Mouse (Mus musculus) thymus, postnatal 36 days (tissue): Measurements from ENCODE around the gene Tmem106c.

Experiments
- DNase-seq, 2 experiments: peaks; one replicate each; pipeline ENCODE4 v3.0.0; 2022; ENCODE audit warnings: mixed read lengths in 2 of 2

Tmem106c gene

DNA sequence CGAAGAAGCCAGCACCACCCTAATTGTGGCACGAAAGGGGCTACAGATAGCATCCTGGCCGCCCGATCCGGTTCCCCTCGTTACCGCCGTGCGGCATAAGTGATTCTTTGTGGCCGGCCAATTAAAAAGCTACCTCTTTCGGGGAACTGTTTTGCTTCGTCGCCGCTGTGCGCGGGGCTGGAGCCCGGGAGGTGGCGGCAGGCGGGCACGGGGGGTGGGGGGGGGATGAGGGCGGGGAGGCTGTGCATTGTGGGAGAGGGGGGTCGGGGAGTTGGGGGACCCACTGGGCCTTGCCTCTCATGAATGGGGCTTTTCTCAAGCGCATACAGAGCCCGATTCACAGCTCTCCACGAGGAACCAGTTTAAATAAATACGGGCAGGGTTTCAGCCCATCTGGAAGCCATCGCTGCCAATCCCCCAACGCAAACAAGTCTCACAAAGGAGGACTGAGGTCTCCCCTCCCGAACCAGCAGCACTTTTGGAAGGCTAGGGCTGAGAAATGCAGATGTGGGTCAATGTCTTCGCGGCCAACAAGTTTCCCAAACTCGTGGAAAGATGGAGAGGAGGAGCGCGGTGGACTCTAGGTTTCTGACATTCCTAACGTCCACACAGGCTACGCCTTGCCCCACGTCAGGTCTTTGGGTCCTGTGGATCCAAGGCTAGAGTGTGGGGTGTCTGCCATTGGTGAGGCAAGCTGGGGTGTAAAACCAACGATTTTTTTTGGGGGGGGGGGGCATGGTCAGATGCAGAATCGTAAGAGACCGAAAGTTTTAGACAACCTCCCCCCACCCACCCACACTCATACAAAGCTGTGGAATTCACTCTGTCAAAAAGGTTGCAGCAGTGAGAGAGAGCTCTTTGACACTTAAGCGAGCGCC is 38.4 kb downstream of the Tmem106c start:
- DNase-seq, result no peak

DNA sequence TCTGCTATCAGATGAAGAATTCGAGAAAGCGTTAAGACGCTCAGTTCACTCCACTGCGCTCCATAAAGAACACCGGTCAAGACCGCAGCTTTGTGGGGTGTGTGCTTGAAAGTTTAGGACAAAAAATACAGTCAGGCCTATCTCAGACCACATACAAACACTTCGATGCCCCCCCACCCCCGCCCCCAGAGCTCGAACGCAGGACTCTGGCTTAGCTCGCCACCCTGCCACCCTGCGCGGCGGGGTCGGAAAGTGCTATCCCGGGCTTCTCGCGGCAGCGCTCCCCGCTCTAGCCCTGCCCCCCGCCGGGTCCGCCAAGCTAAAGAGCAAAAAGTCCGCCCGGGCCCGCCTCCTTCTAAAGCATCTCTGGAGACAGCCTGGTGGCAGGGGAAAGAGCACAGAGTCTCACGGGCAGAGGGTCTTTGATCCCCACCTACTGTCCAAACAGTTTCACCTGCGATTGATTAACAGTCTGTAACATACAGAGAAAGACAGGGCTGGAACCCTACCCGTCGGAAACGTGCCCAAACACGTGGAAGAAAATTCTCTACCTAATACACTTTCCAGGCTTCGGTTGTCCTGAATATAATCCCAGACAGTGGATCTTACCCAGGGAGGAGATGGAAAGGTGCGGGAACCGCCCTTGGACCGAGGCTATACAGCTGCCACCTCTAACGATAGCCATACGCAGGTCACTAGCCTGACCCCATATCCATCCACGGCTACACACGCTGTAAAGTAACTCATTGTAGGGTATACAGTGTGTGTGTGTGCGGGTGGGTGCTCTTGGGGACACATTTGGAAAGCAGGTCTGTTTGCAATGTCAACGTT is 39.2 kb downstream of the Tmem106c start:
- DNase-seq, result no peak

DNA sequence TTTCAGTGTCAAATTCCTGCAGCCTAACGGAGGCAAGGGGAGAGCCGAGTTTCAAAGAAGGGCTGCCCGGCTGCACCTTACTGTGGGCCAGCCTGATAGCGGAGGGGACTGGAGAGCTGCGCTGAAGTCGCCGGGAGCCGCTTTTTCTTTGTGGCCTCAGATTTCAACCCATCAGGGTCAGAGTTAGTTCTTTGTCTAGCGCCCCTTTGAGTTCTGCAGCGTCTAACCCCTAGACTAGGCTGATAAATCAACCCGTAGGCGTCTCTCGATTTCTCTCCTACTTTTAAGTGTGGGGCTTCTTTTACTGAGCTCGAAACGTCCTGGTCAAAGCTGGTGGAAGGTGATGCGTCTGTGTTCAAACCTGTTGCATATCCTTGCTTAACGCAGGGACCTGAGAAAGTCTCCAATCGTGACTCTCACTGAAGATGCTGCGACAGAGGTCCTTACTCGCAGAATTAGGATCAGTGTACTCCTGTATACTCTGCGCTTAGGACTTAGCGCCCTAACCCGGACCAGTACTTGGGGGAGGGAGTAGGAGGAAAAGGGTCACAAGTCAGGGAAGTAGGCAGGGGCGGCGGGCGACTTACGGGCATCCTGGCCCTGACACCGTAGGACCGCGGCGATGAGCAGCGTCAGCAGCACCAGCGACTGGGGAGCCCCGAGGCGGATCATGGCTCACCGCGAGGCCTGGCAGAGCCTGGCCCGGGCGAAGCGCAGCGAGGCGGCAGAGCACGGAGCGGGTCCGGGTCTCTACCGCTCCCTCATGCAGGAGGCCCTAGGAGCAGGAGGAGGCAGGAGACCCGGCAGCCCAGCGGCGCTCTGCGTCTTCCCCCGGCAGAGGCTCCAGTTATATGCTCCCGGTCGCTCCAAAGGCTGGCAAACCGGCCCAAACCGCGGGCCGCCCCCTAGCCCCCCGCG is 40.1 kb downstream of the Tmem106c start, which contains the start of gene Col2a1:
Col2a1 (minus strand) TSS at position 874 of the 918 bp plus-strand sequence.
- DNase-seq, result no peak

DNA sequence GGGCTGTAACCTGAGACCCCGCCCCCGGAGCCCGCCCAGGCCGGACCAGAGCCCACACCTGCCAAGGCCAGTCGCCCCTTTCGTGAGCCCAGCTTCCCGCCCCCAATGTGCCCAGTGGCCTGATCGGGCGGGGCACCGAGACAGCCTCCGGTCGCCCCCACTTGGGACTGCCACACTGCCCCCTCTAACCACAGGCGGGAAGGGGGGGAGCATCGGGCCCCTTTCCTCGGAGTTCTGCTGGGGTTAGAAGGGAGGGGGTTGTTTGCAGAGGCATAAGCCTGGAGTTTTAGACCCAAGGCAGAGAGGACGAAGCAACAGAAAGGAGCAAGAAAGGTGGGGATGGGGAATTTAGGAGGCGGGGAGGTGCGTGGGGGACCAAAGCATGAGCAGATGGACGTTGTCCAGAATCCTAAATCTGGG is 40.8 kb downstream of the Tmem106c start:
- DNase-seq, result no peak

DNA sequence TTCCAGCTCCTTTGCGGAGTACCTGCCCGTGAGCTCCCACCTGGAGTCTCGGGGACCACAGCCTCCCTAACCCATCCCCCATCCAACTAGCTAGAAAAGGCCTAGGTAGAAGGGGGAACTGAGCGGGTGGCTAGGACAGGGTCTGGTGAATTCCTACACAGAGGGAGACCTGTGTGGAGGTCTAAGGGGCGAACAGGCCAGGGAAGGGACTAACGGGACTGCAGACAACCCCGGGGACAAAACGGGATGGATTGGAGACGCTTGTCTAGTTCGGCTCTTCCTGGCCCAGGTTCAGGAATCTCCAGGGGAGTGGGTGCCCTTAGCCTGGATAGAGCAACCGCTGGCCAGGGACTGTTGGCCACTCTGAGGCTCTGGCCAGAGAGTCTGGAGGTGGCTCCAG is 41.2 kb downstream of the Tmem106c start:
- no peak for DNase-seq

DNA sequence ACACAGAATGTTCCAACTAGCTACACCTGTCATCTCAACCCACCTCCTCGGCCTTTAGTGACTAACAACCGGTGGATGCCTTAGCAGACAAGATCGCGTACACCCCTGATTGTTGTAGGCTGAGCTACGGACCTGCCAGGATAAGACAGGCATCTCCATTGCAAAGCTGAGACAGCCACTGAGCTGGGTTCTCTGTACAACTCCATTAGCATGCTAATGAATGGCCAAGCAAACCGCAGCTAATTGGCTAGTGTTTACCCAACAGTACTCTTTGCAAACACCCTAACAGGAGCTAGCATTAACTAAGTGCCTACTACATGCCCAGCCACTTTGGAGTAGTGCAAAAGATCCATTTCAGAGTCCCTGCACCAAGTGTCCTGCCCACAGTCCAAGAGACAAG is 48.8 kb downstream of the Tmem106c start:
- DNase-seq, result no peak

DNA sequence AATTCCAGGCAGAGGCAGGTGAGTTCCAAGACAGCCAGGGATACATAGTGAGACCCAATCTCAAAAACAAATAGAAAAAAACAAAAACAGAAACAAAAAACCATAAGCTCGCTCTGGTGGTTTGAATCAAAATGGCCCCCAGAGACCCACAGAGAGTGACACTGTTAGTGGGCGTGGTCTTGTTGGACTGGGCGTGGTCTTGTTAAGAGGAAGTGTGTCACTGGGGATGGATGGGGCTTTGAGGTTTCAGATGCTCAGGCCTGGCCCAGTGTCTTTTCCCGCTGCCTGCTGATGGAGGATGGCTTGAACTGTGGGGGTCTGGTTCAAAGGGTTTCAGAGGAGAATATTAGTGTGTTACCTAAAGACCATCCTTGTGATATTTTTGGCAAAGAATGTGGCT is 53.9 kb downstream of the Tmem106c start:
- no peak for DNase-seq

DNA sequence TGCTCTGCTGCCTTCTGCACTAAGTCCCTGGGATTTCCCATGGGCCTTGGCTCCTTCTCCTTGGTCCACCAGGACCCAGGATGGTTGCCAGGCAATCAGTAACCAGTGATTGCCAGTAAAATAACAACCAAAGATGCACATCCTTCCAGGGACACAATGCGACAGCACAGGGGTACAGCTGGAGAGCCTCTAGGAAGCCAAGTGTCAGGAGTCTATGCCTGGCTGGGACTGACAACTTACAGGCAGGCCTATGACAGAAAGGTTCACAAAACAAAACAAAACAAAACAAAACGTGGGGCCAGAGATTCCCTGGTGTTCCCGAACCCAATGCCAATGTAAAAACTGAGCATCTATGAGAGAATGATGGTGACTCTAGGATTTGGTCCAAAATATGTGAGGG is 55.0 kb downstream of the Tmem106c start:
- no peak for DNase-seq
